ENCODE assay signal across 8 mouse cellular contexts in the genomic region with DNA sequence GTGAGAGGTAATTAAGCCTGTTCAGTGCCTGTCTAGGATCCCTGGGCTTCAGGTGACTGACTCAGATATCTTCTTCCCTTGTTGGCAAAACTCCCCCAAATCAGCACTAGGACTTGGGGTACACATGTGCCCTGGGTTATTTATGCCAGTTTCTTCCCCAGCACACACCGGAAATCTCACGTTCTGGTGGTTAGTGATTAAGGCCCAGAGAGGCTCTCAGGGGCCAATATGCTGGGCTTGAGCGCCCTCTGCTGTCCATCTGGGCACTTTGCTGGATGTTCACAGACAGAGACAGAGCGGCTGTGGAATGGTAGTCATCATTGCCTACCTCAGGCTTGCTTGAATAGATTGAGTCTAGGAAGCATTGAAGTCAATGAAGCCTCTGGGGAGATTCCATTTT. TPM values are rescaled to one million over a fixed set of nuclear protein-coding genes. Genes with fewer than 3 reads are reported as not detected.
A peak's percentile ranks its signal among the peaks of the same experiment; 100 is the strongest.
DNase-seq lines count a peak whose midpoint lies in the region; ATAC-seq lines count a peak whose summit lies in the region.

No protein-coding gene starts in this region.

- no peak overlapping the region for H3K4me2 ChIP-seq in kidney, embryonic 16.5 days (replicated peaks; ENCODE audit: low read depth, low read length)
- H3K4me2 ChIP-seq in liver, embryonic 11.5 days, result no peak overlapping the region

- H3K36me3 ChIP-seq in kidney, embryonic 16.5 days (ENCODE audit: insufficient read depth, low read length), result no peaks in the 10 kb centered on the region
- H3K36me3 ChIP-seq in liver, embryonic 11.5 days (ENCODE audit: control insufficient read depth, insufficient read depth, low read length), result no peaks in the 10 kb centered on the region

- H3K27me3 ChIP-seq in kidney, embryonic 16.5 days (ENCODE audit: insufficient read depth, low read length), result no peaks in the 10 kb centered on the region
- no peaks in the 10 kb centered on the region for H3K27me3 ChIP-seq in liver, embryonic 11.5 days (replicated peaks; ENCODE audit: control insufficient read depth, insufficient read depth, low read length)

- no peak overlapping the region for H3K27ac ChIP-seq in kidney, embryonic 16.5 days (ENCODE audit: low read length)
- no peak overlapping the region for H3K27ac ChIP-seq in liver, embryonic 11.5 days (ENCODE audit: low read depth, low read length)

- peaks cover 18% of the 10 kb centered on the region for H3K4me1 ChIP-seq in kidney, embryonic 16.5 days (ENCODE audit: insufficient read depth, low read length)
- 0 out of 2 replicates have a peak, but pooled peaks cover 5% of the 10 kb centered on the region for H3K4me1 ChIP-seq in liver, embryonic 11.5 days (replicated peaks; ENCODE audit: control insufficient read depth, insufficient read depth, low read length)

- no peak overlapping the region for H3K9ac ChIP-seq in kidney, embryonic 16.5 days (replicated peaks; ENCODE audit: low read length)
- H3K9ac ChIP-seq in liver, embryonic 11.5 days (ENCODE audit: low read depth, low read length), result no peak overlapping the region

- H3K9me3 ChIP-seq in kidney, embryonic 16.5 days (ENCODE audit: low read length), result no peaks in the 10 kb centered on the region
- H3K9me3 ChIP-seq in liver, embryonic 11.5 days (ENCODE audit: control insufficient read depth, low read length), result no peaks in the 10 kb centered on the region

- DNase-seq in B cell, adult 2 months, result peak; percentile 54 to 59
- peak; percentile 88 for DNase-seq in adrenal gland, postnatal 14 days
- peak; percentile 79 for DNase-seq in embryo, embryonic 9.5 days (ENCODE audit: extremely low spot score)
- DNase-seq in heart, adult 9 months (ENCODE audit: low spot score in 2 of 2), result peak; percentile 48 to 73
- peak; percentile 72 for DNase-seq in liver, embryonic 11.5 days (ENCODE audit: low spot score)
- DNase-seq in neural tube, embryonic 10.5 days (ENCODE audit: extremely low spot score, low spot score), result peak; percentile 82
- peak; percentile 46 for DNase-seq in telencephalon, adult 2 months (ENCODE audit: low read depth, low spot score)

- under 1% methylated on average over 4 of the region's 4 CpGs for WGBS in kidney, embryonic 16.5 days
- WGBS in liver, embryonic 11.5 days, result 2% methylated on average over 4 of the region's 4 CpGs

- no peak overlapping the region for H3K4me3 ChIP-seq in kidney, embryonic 16.5 days (ENCODE audit: low read length)
- H3K4me3 ChIP-seq in liver, embryonic 11.5 days (ENCODE audit: low read depth, low read length), result no peak overlapping the region

- 0 out of 2 replicates have a peak, but pooled peaks have one; percentile 32 for ATAC-seq in kidney, embryonic 16.5 days (ENCODE audit: low FRiP score, low TSS enrichment)
- no peak; the same call in 1 of the 2 replicates for ATAC-seq in liver, embryonic 11.5 days (replicated peaks; ENCODE audit: low FRiP score)

RNA-seq across cellular contexts. Expression of gene Col6a1, which starts 9.0 kb away (rescaled TPM):
- 221 and 261 TPM in 2 replicates for total RNA-seq in adrenal gland, postnatal 14 days (2021)
- polyA plus RNA-seq in kidney, embryonic 16.5 days (2015; fragmentation: Nextera tagmentation; extraction: Ambion mirVana), result 94.8 and 128 TPM in 2 replicates
- polyA plus RNA-seq in liver, embryonic 11.5 days (2014; fragmentation: Nextera tagmentation; extraction: Ambion mirVana), result 18.1 and 20.8 TPM in 2 replicates
